Mouse (Mus musculus): ENCODE results near the gene Wbp2nl. TPM values are rescaled to one million over a fixed set of nuclear protein-coding genes. Genes with fewer than 3 reads are reported as not detected.
A peak's percentile ranks its signal among the peaks of the same experiment; 100 is the strongest.

Gene Wbp2nl
- polyA plus RNA-seq, 1 experiment from 2014 or later, result 0.13 TPM

DNA sequence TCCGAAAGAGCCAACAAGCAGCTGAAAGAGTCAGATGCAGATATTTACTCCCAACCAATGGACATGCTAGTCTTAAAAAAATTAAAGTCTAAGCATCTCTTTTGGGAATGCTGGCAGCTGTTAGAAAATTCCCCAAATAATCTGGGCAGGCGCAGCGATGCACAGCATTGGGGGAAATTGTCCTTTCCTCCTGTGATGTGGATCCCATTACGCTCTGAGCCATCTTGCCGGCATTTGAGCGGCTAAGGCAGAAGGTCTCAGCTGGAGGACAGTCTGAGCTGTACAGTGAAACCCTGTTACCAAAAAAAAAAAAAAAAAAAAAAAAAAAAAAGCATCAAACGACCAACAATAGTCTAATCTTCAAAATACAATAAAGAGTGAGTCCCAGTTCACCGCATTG, 23.4 kb downstream of the Wbp2nl start:
- 80% methylated on average over 8 of the region's 8 CpGs for WGBS
- H3K36me3 ChIP-seq, result no peaks in the 10 kb centered on the region

DNA sequence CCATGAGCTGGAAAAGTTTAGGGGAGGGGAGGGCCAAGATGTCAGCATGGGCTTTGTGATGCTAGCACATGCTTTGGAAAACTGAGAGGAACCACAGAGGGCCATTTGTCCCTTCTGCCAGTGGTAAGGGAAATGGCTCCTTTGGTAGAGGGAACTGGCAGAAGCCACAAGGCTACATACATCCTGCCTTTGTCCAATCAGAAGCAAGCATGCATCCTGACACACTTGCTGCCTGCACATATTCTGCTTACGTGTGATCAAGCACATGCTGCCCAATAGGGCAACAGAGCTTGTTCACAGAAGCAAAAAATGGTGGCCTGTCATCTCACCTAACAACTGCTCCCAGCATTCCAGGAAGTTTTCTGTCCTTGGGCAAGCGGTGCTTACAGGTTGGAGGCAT, 26.6 kb downstream of the Wbp2nl start:
- ATAC-seq (ENCODE audit: low FRiP score, low read depth), result no peak
- Histone ChIP-seq H3K9ac (replicated peaks) (no peak overlapping the region), H3K4me3 (no peak overlapping the region), H3K36me3 (peaks cover 8% of the 10 kb centered on the region; the same call in 1 of the 2 replicates), H3K27me3 (no peaks in the 10 kb centered on the region), H3K27ac (replicated peaks) (no peak overlapping the region), H3K9me3 (no peaks in the 10 kb centered on the region), H3K4me2 (replicated peaks) (no peak overlapping the region), H3K4me1 (peaks cover 1% of the 10 kb centered on the region; the same call in 1 of the 2 replicates)
- 84% methylated on average over 2 of the region's 2 CpGs for WGBS

More for the DNA sequence above, 23.4 kb downstream of the Wbp2nl start:
- H3K4me3 ChIP-seq, result no peak overlapping the region
- no peak overlapping the region for H3K4me2 ChIP-seq (replicated peaks)
- no peaks in the 10 kb centered on the region for H3K27me3 ChIP-seq
- no peak overlapping the region for H3K27ac ChIP-seq (replicated peaks)
- H3K9ac ChIP-seq (replicated peaks), result no peak overlapping the region
- ATAC-seq (ENCODE audit: low FRiP score, low read depth), result no peak
- H3K9me3 ChIP-seq, result no peaks in the 10 kb centered on the region
- no peaks in the 10 kb centered on the region for H3K4me1 ChIP-seq

DNA sequence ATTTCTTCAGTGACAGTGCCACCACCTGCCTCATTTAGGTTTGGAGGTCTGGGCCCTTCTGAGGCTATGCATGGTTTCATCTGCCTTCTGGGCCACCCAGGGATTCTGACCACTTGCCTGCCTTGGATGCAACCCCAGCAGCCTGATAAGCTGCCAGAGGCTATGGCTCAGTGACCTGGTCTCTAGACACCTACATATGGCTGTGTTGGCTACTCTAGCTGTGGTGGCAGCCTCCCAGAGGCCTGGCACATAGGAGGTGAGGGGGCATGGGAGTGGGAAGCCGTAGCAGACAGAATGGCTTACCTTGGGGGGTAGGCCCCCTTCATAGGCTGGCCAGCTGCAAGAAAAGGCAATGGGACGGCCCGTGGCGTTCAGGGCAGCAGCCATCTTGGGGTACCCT, 36.4 kb downstream of the Wbp2nl start:
- 93% methylated on average over 4 of the region's 4 CpGs for WGBS
- ATAC-seq (ENCODE audit: low FRiP score, low read depth), result no peak
- H3K4me2 ChIP-seq (replicated peaks), result no peak overlapping the region
- H3K27ac ChIP-seq (replicated peaks), result no peak overlapping the region
- peaks cover 19% of the 10 kb centered on the region for H3K4me1 ChIP-seq
- peaks cover 9% of the 10 kb centered on the region for H3K27me3 ChIP-seq
- H3K36me3 ChIP-seq, result peaks cover 25% of the 10 kb centered on the region
- H3K9me3 ChIP-seq, result no peaks in the 10 kb centered on the region
- no peak overlapping the region for H3K4me3 ChIP-seq
- H3K9ac ChIP-seq (replicated peaks), result no peak overlapping the region

DNA sequence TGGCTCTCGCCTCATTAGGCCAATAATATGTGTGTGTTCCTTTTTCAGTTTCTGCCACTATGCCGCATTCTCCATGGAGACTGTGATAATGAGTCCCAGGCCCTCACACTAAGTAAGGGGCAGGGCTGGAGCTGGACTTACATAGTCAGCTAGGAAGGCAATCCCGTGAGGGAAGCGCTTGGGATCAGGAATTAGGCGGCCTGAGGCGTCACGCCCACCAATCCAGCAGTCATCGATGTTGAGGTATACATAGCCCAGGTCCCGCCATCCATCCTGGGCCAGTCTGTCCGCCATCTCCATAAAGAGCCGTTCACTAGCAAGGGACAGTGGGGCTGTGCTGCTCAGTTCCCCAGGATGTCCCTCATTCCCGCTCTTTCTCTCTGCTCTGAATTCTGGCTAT, 37.9 kb downstream of the Wbp2nl start:
- Histone ChIP-seq H3K9me3 (no peaks in the 10 kb centered on the region), H3K9ac (replicated peaks) (no peak overlapping the region), H3K36me3 (peaks cover 23% of the 10 kb centered on the region)

GRCm38 (mm10) chr15:82337875-82338274, 39.1 kb downstream of the Wbp2nl start:
- 56% methylated on average over 4 of the region's 4 CpGs for WGBS
- Histone ChIP-seq H3K27ac (replicated peaks) (no peak overlapping the region), H3K4me3 (peak overlapping the region; percentile 55), H3K4me1 (peaks cover 22% of the 10 kb centered on the region), H3K9me3 (no peaks in the 10 kb centered on the region), H3K27me3 (peaks cover 30% of the 10 kb centered on the region), H3K36me3 (peaks cover 23% of the 10 kb centered on the region), H3K4me2 (replicated peaks) (peak overlapping the region; percentile 66), H3K9ac (replicated peaks) (peak overlapping the region; percentile 55)
- no peak for ATAC-seq (ENCODE audit: low FRiP score, low read depth)

More for the DNA sequence above, 37.9 kb downstream of the Wbp2nl start:
- Histone ChIP-seq H3K4me2 (replicated peaks) (no peak overlapping the region), H3K27ac (replicated peaks) (no peak overlapping the region), H3K4me3 (no peak overlapping the region), H3K4me1 (peaks cover 22% of the 10 kb centered on the region), H3K27me3 (peaks cover 23% of the 10 kb centered on the region)
- no peak for ATAC-seq (ENCODE audit: low FRiP score, low read depth)
- WGBS, result 80% methylated on average over 12 of the region's 12 CpGs

GRCm38 (mm10) chr15:82338593-82339112, 39.9 kb downstream of the Wbp2nl start, which contains the start of the genes Naga, Pheta2 and Smdt1:
Naga (minus strand) TSS chr15:82338925.
Pheta2 (plus strand) TSS chr15:82338942.
Smdt1 (plus strand) TSS chr15:82338959.
- Histone ChIP-seq H3K4me3 (peak within 1 kb of the TSS; percentile 55), H3K4me2 (replicated peaks) (peak within 1 kb of the TSS; percentile 66), H3K27me3 (peaks cover 30% of the 10 kb centered on the region), H3K4me1 (peaks cover 22% of the 10 kb centered on the region), H3K9ac (replicated peaks) (peak within 1 kb of the TSS; percentile 55), H3K36me3 (peaks cover 23% of the 10 kb centered on the region), H3K9me3 (no peaks in the 10 kb centered on the region), H3K27ac (replicated peaks) (0 out of 2 replicates have a peak within 1 kb of the TSS, but pooled peaks have one; percentile 35)
- peak; percentile 90 for ATAC-seq (ENCODE audit: low FRiP score, low read depth)
- WGBS, result under 1% methylated on average over 41 of the region's 41 CpGs

GRCm38 (mm10) chr15:82339150-82339549, 40.4 kb downstream of the Wbp2nl start:
- WGBS, result 58% methylated on average over 10 of the region's 10 CpGs
- H3K27me3 ChIP-seq, result peaks cover 30% of the 10 kb centered on the region
- 0 out of 2 replicates have a peak overlapping the region, but pooled peaks have one; percentile 55 for H3K9ac ChIP-seq (replicated peaks)
- ATAC-seq (ENCODE audit: low FRiP score, low read depth), result no peak
- no peaks in the 10 kb centered on the region for H3K9me3 ChIP-seq
- H3K4me2 ChIP-seq (replicated peaks), result peak overlapping the region; percentile 66
- no peak overlapping the region for H3K27ac ChIP-seq (replicated peaks)
- peaks cover 22% of the 10 kb centered on the region for H3K4me1 ChIP-seq
- peak overlapping the region; percentile 55 for H3K4me3 ChIP-seq
- H3K36me3 ChIP-seq, result peaks cover 20% of the 10 kb centered on the region

- no peak overlapping the region for H3K4me2 ChIP-seq (replicated peaks)
- peaks cover 14% of the 10 kb centered on the region for H3K36me3 ChIP-seq
- 76% methylated on average over 8 of the region's 8 CpGs for WGBS
- no peak overlapping the region for H3K27ac ChIP-seq (replicated peaks)
- no peak overlapping the region for H3K9ac ChIP-seq (replicated peaks)
- H3K4me3 ChIP-seq, result no peak overlapping the region
- peaks cover 22% of the 10 kb centered on the region for H3K4me1 ChIP-seq
- ATAC-seq (ENCODE audit: low FRiP score, low read depth), result no peak
- no peaks in the 10 kb centered on the region for H3K9me3 ChIP-seq
- H3K27me3 ChIP-seq, result peaks cover 30% of the 10 kb centered on the region
These were observed 41.0 kb downstream of the Wbp2nl start for GRCm38 (mm10) chr15:82339634-82340254.

GRCm38 (mm10) chr15:82340414-82341035, 41.8 kb downstream of the Wbp2nl start:
- 44% methylated on average over 21 of the region's 21 CpGs for WGBS
- Histone ChIP-seq H3K36me3 (peaks cover 7% of the 10 kb centered on the region; the same call in 1 of the 2 replicates), H3K4me2 (replicated peaks) (peak overlapping the region; percentile 53), H3K27ac (replicated peaks) (peak overlapping the region; percentile 46; the same call in 1 of the 2 replicates), H3K9ac (replicated peaks) (peak overlapping the region; percentile 53), H3K27me3 (peaks cover 30% of the 10 kb centered on the region), H3K9me3 (no peaks in the 10 kb centered on the region), H3K4me1 (peaks cover 22% of the 10 kb centered on the region), H3K4me3 (peak overlapping the region; percentile 37; the same call in 1 of the 2 replicates)
- ATAC-seq (ENCODE audit: low FRiP score, low read depth), result no peak

GRCm38 (mm10) chr15:82341036-82341501, 42.3 kb downstream of the Wbp2nl start:
- peak overlapping the region; percentile 37 for H3K4me3 ChIP-seq
- peaks cover 2% of the 10 kb centered on the region; the same call in 1 of the 2 replicates for H3K36me3 ChIP-seq
- H3K27ac ChIP-seq (replicated peaks), result peak overlapping the region; percentile 46
- H3K9ac ChIP-seq (replicated peaks), result peak overlapping the region; percentile 53
- H3K9me3 ChIP-seq, result no peaks in the 10 kb centered on the region
- peak overlapping the region; percentile 53 for H3K4me2 ChIP-seq (replicated peaks)
- H3K27me3 ChIP-seq, result peaks cover 30% of the 10 kb centered on the region
- H3K4me1 ChIP-seq, result peaks cover 22% of the 10 kb centered on the region
- no peak for ATAC-seq (ENCODE audit: low FRiP score, low read depth)
- 3% methylated on average over 40 of the region's 40 CpGs for WGBS

DNA sequence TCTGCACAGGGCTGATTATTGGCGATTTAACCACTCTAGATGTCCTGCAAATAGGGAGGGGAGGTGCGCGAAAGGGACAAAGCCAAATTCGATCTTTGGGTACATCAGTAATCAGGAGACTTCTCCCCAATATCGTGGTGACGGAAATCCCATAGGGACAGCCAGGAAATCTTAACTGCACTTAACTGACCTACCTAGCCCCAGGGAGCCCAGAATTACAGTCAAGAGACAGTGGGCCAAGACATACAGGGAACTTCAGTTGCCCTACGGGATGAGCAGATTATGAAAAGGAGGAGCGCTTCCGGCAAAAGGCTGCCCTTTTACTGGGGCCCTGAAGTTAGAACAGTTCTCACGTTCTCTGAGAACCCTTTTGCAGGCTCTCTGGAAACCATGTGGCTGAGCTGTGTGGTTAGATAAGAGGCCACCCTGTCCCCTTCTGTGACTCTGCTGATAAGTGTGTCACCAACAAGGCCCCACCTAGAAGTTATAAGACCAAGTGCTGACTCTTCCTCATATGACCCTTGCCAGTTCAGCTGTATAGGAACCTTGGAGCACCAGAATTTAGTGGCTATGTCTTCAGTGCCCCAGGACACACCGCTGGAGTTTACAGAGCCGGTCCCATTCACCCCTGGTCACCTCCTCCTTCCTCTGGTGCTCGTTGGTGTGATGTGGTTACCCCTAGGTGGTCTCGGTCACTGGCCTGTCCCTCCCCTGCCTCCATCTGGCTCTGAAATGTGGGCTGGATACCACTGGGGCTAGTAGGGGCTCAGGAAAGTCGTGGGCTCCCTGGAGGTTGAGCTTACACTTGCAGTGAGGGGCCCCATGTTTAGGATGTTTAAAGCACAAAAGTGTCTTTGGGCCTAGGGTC, 43.2 kb downstream of the Wbp2nl start:
- Histone ChIP-seq H3K4me1 (peaks cover 24% of the 10 kb centered on the region), H3K27me3 (peaks cover 30% of the 10 kb centered on the region), H3K4me2 (replicated peaks) (peak overlapping the region; percentile 53; the same call in 1 of the 2 replicates), H3K9me3 (no peaks in the 10 kb centered on the region), H3K27ac (replicated peaks) (peak overlapping the region; percentile 46), H3K4me3 (0 out of 2 replicates have a peak overlapping the region, but pooled peaks have one; percentile 37), H3K9ac (replicated peaks) (peak overlapping the region; percentile 53; the same call in 1 of the 2 replicates), H3K36me3 (no peaks in the 10 kb centered on the region)
- WGBS, result 68% methylated on average over 15 of the region's 15 CpGs
- ATAC-seq (ENCODE audit: low FRiP score, low read depth), result no peak
